Mouse (Mus musculus) midbrain, embryonic 11.5 days (tissue): ENCODE results near the gene Smim22. TPM values are rescaled to one million over a fixed set of nuclear protein-coding genes. Genes with fewer than 3 reads are reported as not detected.

Source experiments
- ATAC-seq: fragments of 200-750 bp; cut with Nextera tagmentation; 2 replicates; pipeline ENCODE4 v1.8.0; 2017; ENCODE audit warnings: moderate TSS enrichment, moderate library complexity; ENCODE audit not compliant: low FRiP score
- DNase-seq: peaks from one replicate; pipeline ENCODE4 v3.0.0; 2015; ENCODE audit warnings: low spot score; ENCODE audit errors: missing footprints
- H3K27ac ChIP-seq: fragments of 300-500 bp; sonication (generic); 2 replicates; pipeline ENCODE4 v1.5.1; 2014; ENCODE audit warnings: low read depth, low read length
- H3K27me3 ChIP-seq: fragments of 300-500 bp; sonication (generic); 2 replicates; pipeline ENCODE4 v1.6.1; 2014; ENCODE audit warnings: mild to moderate bottlenecking, low read length, moderate library complexity, mixed read lengths; ENCODE audit not compliant: control insufficient read depth, insufficient read depth
- H3K36me3 ChIP-seq: fragments of 300-500 bp; sonication (generic); 2 replicates; pipeline ENCODE4 v1.6.1; 2014; ENCODE audit warnings: mild to moderate bottlenecking, low read length, moderate library complexity, mixed read lengths; ENCODE audit not compliant: control insufficient read depth, insufficient read depth
- H3K4me1 ChIP-seq: fragments of 300-500 bp; sonication (generic); 2 replicates; pipeline ENCODE4 v1.6.1; 2014; ENCODE audit warnings: low read length; ENCODE audit not compliant: control insufficient read depth, insufficient read depth
- H3K4me2 ChIP-seq: fragments of 300-500 bp; sonication (generic); 2 replicates; pipeline ENCODE4 v1.6.1; 2014; ENCODE audit warnings: mild to moderate bottlenecking, moderate library complexity
- H3K4me3 ChIP-seq: fragments of 300-500 bp; sonication (generic); 2 replicates; pipeline ENCODE4 v1.5.1; 2014; ENCODE audit warnings: low read depth, low read length
- H3K9ac ChIP-seq: fragments of 300-500 bp; sonication (generic); 2 replicates; pipeline ENCODE4 v1.6.1; 2014; ENCODE audit warnings: low read length
- H3K9me3 ChIP-seq: fragments of 300-500 bp; sonication (generic); 2 replicates; pipeline ENCODE4 v1.6.1; 2016; ENCODE audit warnings: low read length; ENCODE audit not compliant: control insufficient read depth
- WGBS: fragments of 180-500 bp; shearing (Covaris S2); extraction: QIAGEN DNeasy Blood & Tissue Kit; methylation state at CpG from one replicate; pipeline ENCODE4 v1.1.7; 2014; 5-methylcytosine and 5-hydroxymethylcytosine counted together
- polyA plus RNA-seq: library from polyadenylated mRNA; unstranded; fragments of >200 nt; fragmentation: Nextera tagmentation; extraction: Ambion mirVana; gene quantifications from 2 replicates; pipeline ENCODE4 v1.2.1, GENCODE M21; 2014

Smim22 gene
- polyA plus RNA-seq, result not detected in 2 replicates

DNA sequence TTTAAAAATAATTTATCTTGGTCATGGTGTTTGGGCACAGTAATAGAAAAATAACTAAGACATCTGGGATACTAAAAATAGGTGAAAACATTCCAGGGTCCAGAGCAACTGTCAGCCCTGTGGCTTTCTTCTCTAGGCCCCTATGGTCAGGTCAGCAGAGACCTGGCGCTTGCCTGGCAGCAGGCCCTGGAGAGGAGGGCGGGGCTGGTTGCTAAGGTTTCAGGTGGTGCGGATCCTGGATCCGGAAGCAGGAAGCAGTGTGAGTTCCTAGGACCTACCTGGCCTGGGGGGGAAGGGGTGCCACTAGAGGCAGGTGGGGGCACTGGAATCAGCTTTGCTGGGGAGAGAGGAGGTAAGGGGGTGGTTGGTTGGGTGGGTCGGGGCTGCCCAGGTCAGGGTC lies at the start of gene Smim22:
Gene Smim22 (plus strand): TSS at position 222 of the 400 bp plus-strand sequence.
- WGBS, result 60% methylated on average over 5 of the region's 5 CpGs
- no peak for ATAC-seq
- H3K27ac ChIP-seq, result no peak within 1 kb of the TSS

DNA sequence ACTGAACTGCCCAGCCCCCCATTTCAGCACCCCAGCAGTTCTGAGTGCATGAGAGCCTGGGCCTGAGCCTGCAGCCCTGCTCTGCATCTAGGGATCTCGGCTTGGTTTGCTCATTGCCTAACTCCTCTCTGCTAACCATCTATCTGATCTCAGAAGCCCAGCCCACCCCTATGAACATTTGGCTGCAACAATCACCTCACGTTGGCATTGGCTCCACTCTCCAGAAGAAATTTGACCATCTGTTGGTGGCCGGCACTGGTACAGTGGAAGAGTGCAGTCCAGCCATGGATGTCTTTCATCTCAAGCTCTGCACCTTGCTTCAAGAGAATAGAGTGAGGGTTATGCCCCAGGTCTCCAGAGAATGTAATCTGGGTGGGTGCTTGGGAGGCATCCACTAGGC lies 49.6 kb upstream of the Smim22 start:
- H3K27ac ChIP-seq, result no peak overlapping the region
- no peak for ATAC-seq
- no peaks in the 10 kb centered on the region for H3K9me3 ChIP-seq
- peaks cover 8% of the 10 kb centered on the region for H3K36me3 ChIP-seq
- no peak overlapping the region for H3K4me3 ChIP-seq
- no peaks in the 10 kb centered on the region for H3K4me1 ChIP-seq
- no peaks in the 10 kb centered on the region for H3K27me3 ChIP-seq
- WGBS, result 94% methylated on average over 3 of the region's 3 CpGs
- no peak for DNase-seq
- no peak overlapping the region for H3K9ac ChIP-seq
- no peak overlapping the region for H3K4me2 ChIP-seq

More for the DNA sequence above, at the start of gene Smim22:
- no peak for DNase-seq
- Histone ChIP-seq H3K9me3 (no peaks in the 10 kb centered on the region), H3K36me3 (no peaks in the 10 kb centered on the region), H3K4me2 (no peak within 1 kb of the TSS), H3K27me3 (no peaks in the 10 kb centered on the region), H3K4me3 (no peak within 1 kb of the TSS), H3K4me1 (peaks cover under 1% of the 10 kb centered on the region; the same call in 1 of the 2 replicates), H3K9ac (no peak within 1 kb of the TSS)

- H3K27me3 ChIP-seq, result no peaks in the 10 kb centered on the region
- H3K9me3 ChIP-seq, result no peaks in the 10 kb centered on the region
- 88% methylated on average over 8 of the region's 8 CpGs for WGBS
- ATAC-seq (no peak), DNase-seq (no peak)
- peaks cover 9% of the 10 kb centered on the region for H3K4me1 ChIP-seq
- H3K4me2 ChIP-seq, result no peak overlapping the region
- no peak overlapping the region for H3K9ac ChIP-seq
- H3K36me3 ChIP-seq, result 0 out of 2 replicates have a peak, but pooled peaks cover 3% of the 10 kb centered on the region
- H3K4me3 ChIP-seq, result no peak overlapping the region
- no peak overlapping the region for H3K27ac ChIP-seq
Observed at GRCm38 (mm10) chr16:4960260-4960659, 46.8 kb upstream of the Smim22 start.

GRCm38 (mm10) chr16:4963346-4963745 lies 43.7 kb upstream of the Smim22 start:
- no peak overlapping the region for H3K27ac ChIP-seq
- 45% methylated on average over 9 of the region's 9 CpGs for WGBS
- no peak for ATAC-seq

DNA sequence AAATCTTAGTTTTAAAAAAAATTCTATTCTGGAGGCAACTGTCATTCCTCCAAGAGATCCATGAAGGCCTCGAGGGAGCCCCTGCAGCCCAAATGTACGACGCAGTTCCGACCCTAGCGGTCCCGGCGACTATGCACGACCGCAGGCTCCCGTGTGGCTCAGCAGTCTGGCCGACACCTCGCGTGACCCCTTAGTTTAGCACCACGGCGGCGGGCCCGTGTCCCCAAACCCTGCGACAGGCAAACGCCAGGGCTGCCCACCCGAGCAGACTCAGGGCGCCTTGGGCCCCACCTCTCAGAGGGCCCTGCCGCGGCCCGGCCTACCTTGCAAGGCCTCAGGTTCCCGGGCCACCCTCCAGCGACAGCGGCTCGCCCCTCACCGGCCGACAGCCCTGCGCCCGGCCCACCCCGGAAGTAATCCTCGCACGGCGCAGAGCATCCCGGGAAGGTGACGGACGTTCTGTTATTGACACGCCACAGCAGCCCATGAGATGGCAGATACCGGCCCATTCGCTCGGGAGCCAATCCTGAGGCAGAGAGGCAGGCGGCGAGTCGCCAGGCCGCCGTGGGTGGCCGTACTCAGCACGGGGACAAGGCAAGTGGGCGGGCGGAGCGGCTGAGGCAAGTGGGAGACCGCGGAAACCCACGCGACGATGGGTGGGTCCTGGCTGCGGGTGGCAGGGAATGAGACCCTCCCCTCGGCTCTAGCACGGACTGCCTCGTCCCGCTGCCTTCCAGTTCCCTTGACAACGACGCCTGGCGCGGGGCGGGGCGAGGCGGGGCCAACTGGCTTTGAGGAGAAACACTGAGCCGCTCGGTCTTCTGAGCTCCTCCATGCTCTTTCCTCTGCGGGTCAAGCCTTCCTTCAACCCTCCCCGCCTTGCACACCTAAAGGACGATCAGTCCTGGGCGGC lies 43.0 kb upstream of the Smim22 start, which contains the start of gene Anks3:
Gene Anks3 (minus strand): TSS at position 409 of the 913 bp plus-strand sequence.
- Histone ChIP-seq H3K27ac (peak within 1 kb of the TSS; percentile 77), H3K9ac (peak within 1 kb of the TSS; percentile 82), H3K9me3 (no peaks in the 10 kb centered on the region), H3K4me3 (peak within 1 kb of the TSS; percentile 87), H3K4me1 (peaks cover 10% of the 10 kb centered on the region), H3K27me3 (no peaks in the 10 kb centered on the region), H3K4me2 (peak within 1 kb of the TSS; percentile 92), H3K36me3 (no peaks in the 10 kb centered on the region)
- under 1% methylated on average over 65 of the region's 76 CpGs for WGBS
- DNase-seq (peak; percentile 99), ATAC-seq (peak; percentile 98)

More at GRCm38 (mm10) chr16:4963346-4963745, 43.7 kb upstream of the Smim22 start:
- no peaks in the 10 kb centered on the region for H3K9me3 ChIP-seq
- H3K4me3 ChIP-seq, result peak overlapping the region; percentile 87
- peak overlapping the region; percentile 92 for H3K4me2 ChIP-seq
- H3K27me3 ChIP-seq, result no peaks in the 10 kb centered on the region
- no peaks in the 10 kb centered on the region for H3K36me3 ChIP-seq
- peaks cover 10% of the 10 kb centered on the region for H3K4me1 ChIP-seq
- no peak for DNase-seq
- H3K9ac ChIP-seq, result peak overlapping the region; percentile 82

- Histone ChIP-seq H3K36me3 (no peaks in the 10 kb centered on the region), H3K9ac (peak overlapping the region; percentile 82), H3K4me2 (peak overlapping the region; percentile 92), H3K27ac (peak overlapping the region; percentile 77), H3K27me3 (no peaks in the 10 kb centered on the region), H3K4me3 (peak overlapping the region; percentile 87), H3K9me3 (no peaks in the 10 kb centered on the region), H3K4me1 (peaks cover 10% of the 10 kb centered on the region)
- no peak for ATAC-seq
- 25% methylated on average over 13 of the region's 13 CpGs for WGBS
- DNase-seq, result no peak
Observed at GRCm38 (mm10) chr16:4964731-4965391, 42.2 kb upstream of the Smim22 start.

GRCm38 (mm10) chr16:4965392-4966129 lies 41.5 kb upstream of the Smim22 start:
- H3K9me3 ChIP-seq, result no peaks in the 10 kb centered on the region
- H3K4me2 ChIP-seq, result no peak overlapping the region; the same call in 1 of the 2 replicates
- H3K4me3 ChIP-seq, result no peak overlapping the region; the same call in 1 of the 2 replicates
- no peak overlapping the region for H3K9ac ChIP-seq
- WGBS, result 87% methylated on average over 8 of the region's 8 CpGs
- ATAC-seq (no peak), DNase-seq (no peak)
- H3K4me1 ChIP-seq, result peaks cover 10% of the 10 kb centered on the region
- no peak overlapping the region for H3K27ac ChIP-seq
- no peaks in the 10 kb centered on the region for H3K27me3 ChIP-seq
- H3K36me3 ChIP-seq, result no peaks in the 10 kb centered on the region

DNA sequence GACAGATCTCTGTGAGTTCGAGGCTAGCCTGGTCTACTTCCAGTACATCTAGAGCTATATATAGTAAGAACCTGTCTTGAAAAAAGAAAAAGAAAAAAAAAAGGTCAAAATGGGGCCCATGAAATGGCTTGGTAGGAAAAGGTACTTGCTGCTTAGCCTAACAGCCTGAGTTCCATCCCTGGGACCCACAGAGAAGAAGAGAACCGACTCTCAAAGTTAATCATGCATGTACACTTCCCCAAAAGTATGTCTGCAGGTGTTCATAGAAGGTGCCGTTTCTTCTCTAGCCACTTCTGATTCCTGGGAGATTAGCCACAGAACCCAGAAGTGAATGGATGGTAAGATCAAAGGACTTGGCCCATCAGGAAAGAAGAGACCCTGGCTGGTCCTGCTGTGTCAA lies 38.7 kb upstream of the Smim22 start:
- H3K4me1 ChIP-seq, result peaks cover 6% of the 10 kb centered on the region
- 77% methylated on average over 3 of the region's 3 CpGs for WGBS
- no peak for ATAC-seq

More for the DNA sequence above, 38.7 kb upstream of the Smim22 start:
- H3K27me3 ChIP-seq, result no peaks in the 10 kb centered on the region
- no peak overlapping the region for H3K27ac ChIP-seq
- H3K9me3 ChIP-seq, result no peaks in the 10 kb centered on the region
- no peak overlapping the region for H3K4me2 ChIP-seq
- DNase-seq, result no peak
- H3K9ac ChIP-seq, result no peak overlapping the region
- H3K4me3 ChIP-seq, result no peak overlapping the region
- H3K36me3 ChIP-seq, result no peaks in the 10 kb centered on the region
